Mouse (Mus musculus) stomach, postnatal 0 days (tissue): Measurements from ENCODE around the gene Cep152. TPM values are rescaled to one million over a fixed set of nuclear protein-coding genes. Genes with fewer than 3 reads are reported as not detected.

Experiments used
- ATAC-seq: fragments of 200-750 bp; cut with Nextera tagmentation; 2 replicates; pipeline ENCODE4 v1.8.0; 2017; ENCODE audit not compliant: low FRiP score, low TSS enrichment
- DNase-seq: peaks from one replicate; pipeline ENCODE4 v3.0.0-alpha.2; 2016; ENCODE audit warnings: low spot score
- H3K27ac ChIP-seq: fragments of 300-500 bp; sonication (generic); replicated peaks from 2 replicates; pipeline ENCODE4 v1.5.1; 2014; ENCODE audit warnings: mild to moderate bottlenecking, control low read depth
- H3K27me3 ChIP-seq: fragments of 300-500 bp; sonication (generic); 2 replicates; pipeline ENCODE4 v1.6.1; 2014; ENCODE audit warnings: low read length; ENCODE audit not compliant: control insufficient read depth, insufficient read depth
- H3K36me3 ChIP-seq: fragments of 300-500 bp; sonication (generic); 2 replicates; pipeline ENCODE4 v1.6.1; 2014; ENCODE audit warnings: low read length, mixed read lengths; ENCODE audit not compliant: control insufficient read depth, insufficient read depth
- H3K4me1 ChIP-seq: fragments of 300-500 bp; sonication (generic); replicated peaks from 2 replicates; pipeline ENCODE4 v1.6.1; 2014; ENCODE audit warnings: antibody characterized with exemption; ENCODE audit not compliant: control insufficient read depth, insufficient read depth
- H3K4me2 ChIP-seq: fragments of 300-500 bp; sonication (generic); replicated peaks from 2 replicates; pipeline ENCODE4 v1.6.1; 2014; ENCODE audit warnings: low read depth, mild to moderate bottlenecking, control low read depth, moderate library complexity
- H3K4me3 ChIP-seq: fragments of 300-500 bp; sonication (generic); 2 replicates; pipeline ENCODE4 v1.5.1; 2014; ENCODE audit warnings: low read depth, low read length, control low read depth
- H3K9ac ChIP-seq: fragments of 300-500 bp; sonication (generic); 2 replicates; pipeline ENCODE4 v1.6.1; 2014; ENCODE audit warnings: mild to moderate bottlenecking, low read length, control low read depth, mixed read lengths
- H3K9me3 ChIP-seq: fragments of 300-500 bp; sonication (generic); 2 replicates; pipeline ENCODE4 v1.6.1; 2016; ENCODE audit warnings: low read length; ENCODE audit not compliant: control insufficient read depth
- CTCF ChIP-seq: IDR thresholded peaks from 2 replicates; pipeline ENCODE4 v1.5.1; 2016; ENCODE audit warnings: antibody characterized with exemption, low read depth, mild to moderate bottlenecking, moderate library complexity
- EP300 ChIP-seq: optimal IDR thresholded peaks from 2 replicates; pipeline ENCODE3; 2016; ENCODE audit warnings: antibody characterized with exemption
- WGBS: fragments of 180-500 bp; shearing (Covaris S2); extraction: QIAGEN DNeasy Blood & Tissue Kit; methylation state at CpG from one replicate; pipeline ENCODE4 v1.1.7; 2014; 5-methylcytosine and 5-hydroxymethylcytosine counted together
- polyA plus RNA-seq: library from polyadenylated mRNA; unstranded; fragments of >200 nt; fragmentation: Nextera tagmentation; extraction: Ambion mirVana; gene quantifications from 2 replicates; pipeline ENCODE4 v1.2.1, GENCODE M21; 2015

Gene Cep152
- polyA plus RNA-seq, 1 experiment from 2014 or later = 1.2 TPM

- Histone ChIP-seq H3K9ac (no peak overlapping the region), H3K36me3 (0 out of 2 replicates have a peak, but pooled peaks cover 4% of the 10 kb centered on the region), H3K4me1 (no peaks in the 10 kb centered on the region; the same call in 1 of the 2 replicates), H3K4me3 (no peak overlapping the region), H3K27ac (no peak overlapping the region), H3K9me3 (no peaks in the 10 kb centered on the region), H3K4me2 (no peak overlapping the region), H3K27me3 (no peaks in the 10 kb centered on the region)
- DNase-seq (no peak), ATAC-seq (no peak)
- WGBS = 88% methylated on average over 15 of the region's 15 CpGs
- TF ChIP-seq EP300 (no peak), CTCF (no peak)
Measured at GRCm38 (mm10) chr2:125623211-125623610, 1.7 kb downstream of the Cep152 start.

- DNase-seq (no peak), ATAC-seq (no peak)
Measured at GRCm38 (mm10) chr2:125620213-125620907, 4.6 kb downstream of the Cep152 start.

GRCm38 (mm10) chr2:125615858-125616424 lies 9.0 kb downstream of the Cep152 start:
- H3K27ac ChIP-seq = no peak overlapping the region
- no peak overlapping the region for H3K4me2 ChIP-seq
- H3K4me3 ChIP-seq = no peak overlapping the region
- H3K9me3 ChIP-seq = no peaks in the 10 kb centered on the region
- H3K27me3 ChIP-seq = no peaks in the 10 kb centered on the region
- no peak for TF ChIP-seq EP300
- ATAC-seq = no peak
- DNase-seq = no peak
- peaks cover 17% of the 10 kb centered on the region for H3K36me3 ChIP-seq
- WGBS = 70% methylated on average over 8 of the region's 8 CpGs
- H3K4me1 ChIP-seq = no peaks in the 10 kb centered on the region
- no peak overlapping the region for H3K9ac ChIP-seq

More at GRCm38 (mm10) chr2:125620213-125620907, 4.6 kb downstream of the Cep152 start:
- Histone ChIP-seq H3K4me3 (no peak overlapping the region), H3K27ac (no peak overlapping the region), H3K4me1 (no peaks in the 10 kb centered on the region; the same call in 1 of the 2 replicates), H3K36me3 (peaks cover 4% of the 10 kb centered on the region; the same call in 1 of the 2 replicates), H3K4me2 (no peak overlapping the region), H3K27me3 (no peaks in the 10 kb centered on the region), H3K9me3 (no peaks in the 10 kb centered on the region), H3K9ac (no peak overlapping the region)
- TF ChIP-seq CTCF = no peak
- WGBS = 68% methylated on average over 25 of the region's 25 CpGs

GRCm38 (mm10) chr2:125615440-125615839 lies 9.5 kb downstream of the Cep152 start:
- no peak overlapping the region for H3K4me2 ChIP-seq
- H3K27ac ChIP-seq = no peak overlapping the region
- no peaks in the 10 kb centered on the region for H3K9me3 ChIP-seq
- DNase-seq (no peak), ATAC-seq (no peak)
- H3K4me1 ChIP-seq = no peaks in the 10 kb centered on the region
- H3K36me3 ChIP-seq = peaks cover 17% of the 10 kb centered on the region
- 82% methylated on average over 7 of the region's 7 CpGs for WGBS
- no peak overlapping the region for H3K9ac ChIP-seq
- no peak for TF ChIP-seq CTCF
- TF ChIP-seq EP300 = no peak
- H3K4me3 ChIP-seq = no peak overlapping the region
- no peaks in the 10 kb centered on the region for H3K27me3 ChIP-seq

- 35% methylated on average over 17 of the region's 17 CpGs for WGBS
- no peak for ATAC-seq
- Histone ChIP-seq H3K9me3 (no peaks in the 10 kb centered on the region), H3K4me2 (no peak overlapping the region), H3K36me3 (peaks cover 10% of the 10 kb centered on the region), H3K27ac (peak overlapping the region; percentile 53), H3K4me1 (no peaks in the 10 kb centered on the region), H3K9ac (no peak overlapping the region), H3K27me3 (no peaks in the 10 kb centered on the region), H3K4me3 (no peak overlapping the region)
- no peak for DNase-seq
- no peak for TF ChIP-seq EP300
- no peak for TF ChIP-seq CTCF
Measured at GRCm38 (mm10) chr2:125606220-125606845, 18.6 kb downstream of the Cep152 start.

GRCm38 (mm10) chr2:125604646-125605045 lies 20.3 kb downstream of the Cep152 start:
- Histone ChIP-seq H3K9ac (no peak overlapping the region), H3K36me3 (peaks cover 10% of the 10 kb centered on the region), H3K4me2 (no peak overlapping the region), H3K27me3 (no peaks in the 10 kb centered on the region), H3K9me3 (no peaks in the 10 kb centered on the region), H3K27ac (no peak overlapping the region), H3K4me3 (no peak overlapping the region), H3K4me1 (no peaks in the 10 kb centered on the region)
- 31% methylated on average over 7 of the region's 7 CpGs for WGBS
- peak; percentile 94 for TF ChIP-seq CTCF
- no peak for TF ChIP-seq EP300
- peak; percentile 78 for DNase-seq
- ATAC-seq = 0 out of 2 replicates have a peak, but pooled peaks have one; percentile 35
